ENCODE assay signal across 36 mouse cellular contexts in genomic region chr4:97728520-97728919, GRCm38 (mm10). TPM values are rescaled to one million over a fixed set of nuclear protein-coding genes. Genes with fewer than 3 reads are reported as not detected.
DNase-seq lines count a peak whose midpoint lies in the region; ATAC-seq and TF ChIP-seq lines count a peak whose summit lies in the region.
"Had no signal": no experiment of that assay in that cellular context is flagged by ENCODE, and none has a peak within 500 bp of the region (broad histone marks: within the 10 kb centered on the region; RNA-seq: fewer than 3 reads in every experiment).

No protein-coding gene starts in this region.

- TF ChIP-seq RAD21 in MEL (IDR thresholded peaks at IDR 0.05; ENCODE audit: low read depth, low read length): no peak

- H3K27me3 ChIP-seq in MEL (ENCODE audit: control insufficient read depth in 1 of 2, insufficient read depth in 2 of 2, low read length in 2 of 2): no peaks in the 10 kb centered on the region; a peak in 1 of 4 replicates
- H3K27me3 ChIP-seq in liver, embryonic 12.5 days (replicated peaks): no peaks in the 10 kb centered on the region
- no peaks in the 10 kb centered on the region for H3K27me3 ChIP-seq in liver, postnatal 0 days (ENCODE audit: insufficient read depth, low read length)
- H3K27me3 ChIP-seq: embryonic facial prominence, embryonic 15.5 days; forebrain, embryonic 15.5 days; hindbrain, embryonic 15.5 days; kidney, embryonic 15.5 days; limb, embryonic 13.5 days; neural tube, embryonic 12.5 days had no signal

- no peak overlapping the region for H3K27ac ChIP-seq in MEL (ENCODE audit: control insufficient read depth, low read depth, low read length)
- H3K27ac ChIP-seq in liver, embryonic 12.5 days: no peak overlapping the region
- no peak overlapping the region for H3K27ac ChIP-seq in liver, postnatal 0 days (ENCODE audit: low read depth)
- H3K27ac ChIP-seq in gastrocnemius, adult 2 months: no peak overlapping the region
- H3K27ac ChIP-seq: embryonic facial prominence, embryonic 10.5 days; embryonic facial prominence, embryonic 15.5 days; forebrain, embryonic 15.5 days; heart, embryonic 10.5 days; hindbrain, embryonic 15.5 days; kidney, embryonic 15.5 days; layer of hippocampus, adult 2 months; limb, embryonic 13.5 days; macrophage; neural tube, embryonic 12.5 days; stomach, postnatal 0 days had no signal

- DNase-seq in MEL (ENCODE audit: low read depth, low spot score): peak; percentile 76
- DNase-seq in c-Kit-positive CD71-positive TER-119-negative erythroid progenitor cells, embryonic 14.5 days (ENCODE audit: low read depth): peak; percentile 10
- DNase-seq in liver, postnatal 0 days: no peak
- DNase-seq in gastrocnemius, adult 2 months: no peak
- no peak for DNase-seq in layer of hippocampus, postnatal 36 days
- DNase-seq in Muller cell, postnatal 12 days (ENCODE audit: inconsistent ontology term): no peak
- DNase-seq: adrenal gland, postnatal 25 days; B cell, adult 2 months; cerebellum, adult 2 months; cerebellum, postnatal 14 days; gastrocnemius, postnatal 10 days; kidney, adult 18-20 months; kidney, postnatal 25 days; lung, adult 2 months; lung, postnatal 10 days; right cerebral cortex, postnatal 4 days; thymus, adult 18-20 months; thymus, postnatal 25 days had no signal

- intact Hi-C loops in gastrocnemius, adult 2 months (cut with DNase I): no loop called here

- H3K36me3 ChIP-seq in MEL (ENCODE audit: control insufficient read depth in 1 of 2, insufficient read depth in 2 of 2, low read length in 2 of 2): peaks cover 0 to 12% of the 10 kb centered on the region in 2 experiments; a peak in 2 of 4 replicates
- no peaks in the 10 kb centered on the region for H3K36me3 ChIP-seq in liver, embryonic 12.5 days
- H3K36me3 ChIP-seq in liver, postnatal 0 days (replicated peaks; ENCODE audit: insufficient read depth, low read length): no peaks in the 10 kb centered on the region
- H3K36me3 ChIP-seq: embryonic facial prominence, embryonic 10.5 days; embryonic facial prominence, embryonic 15.5 days; forebrain, embryonic 15.5 days; heart, embryonic 10.5 days; hindbrain, embryonic 15.5 days; kidney, embryonic 15.5 days; limb, embryonic 13.5 days; neural tube, embryonic 12.5 days had no signal

- H3K4me2 ChIP-seq in liver, embryonic 12.5 days: no peak overlapping the region
- H3K4me2 ChIP-seq in liver, postnatal 0 days (ENCODE audit: low read depth, low read length): no peak overlapping the region
- H3K4me2 ChIP-seq: embryonic facial prominence, embryonic 15.5 days; forebrain, embryonic 15.5 days; hindbrain, embryonic 15.5 days; kidney, embryonic 15.5 days; limb, embryonic 13.5 days; midbrain, embryonic 11.5 days; neural tube, embryonic 12.5 days had no signal

- 47% methylated on average over 4 of the region's 4 CpGs for WGBS in liver, embryonic 12.5 days (ENCODE audit: insufficient replicate concordance)
- WGBS in liver, postnatal 0 days (ENCODE audit: insufficient replicate concordance): 63% methylated on average over 4 of the region's 4 CpGs

- TF ChIP-seq EP300 in MEL (IDR thresholded peaks at IDR 0.05; ENCODE audit: low read depth in 1 of 2, low read length in 2 of 2): peak; percentile 81 to 82
- peak; percentile 67 for TF ChIP-seq EP300 in liver, postnatal 0 days (IDR thresholded peaks at IDR 0.05; ENCODE audit: low read depth)

- no peak overlapping the region for H3K9ac ChIP-seq in MEL (ENCODE audit: control insufficient read depth, low read depth, low read length, poor library complexity, severe bottlenecking)
- no peak overlapping the region for H3K9ac ChIP-seq in liver, embryonic 12.5 days
- H3K9ac ChIP-seq in liver, postnatal 0 days (replicated peaks): no peak overlapping the region
- H3K9ac ChIP-seq: embryonic facial prominence, embryonic 15.5 days; forebrain, embryonic 15.5 days; hindbrain, embryonic 15.5 days; kidney, embryonic 15.5 days; limb, embryonic 13.5 days; neural tube, embryonic 12.5 days had no signal

- peak; percentile 84 for ATAC-seq in liver, embryonic 12.5 days
- peak; percentile 48; the same call in 1 of the 2 replicates for ATAC-seq in liver, postnatal 0 days
- ATAC-seq: forebrain, embryonic 15.5 days; inflammation-experienced regulatory T-cells, adult 6 months; midbrain, embryonic 16.5 days had no signal

- H3K4me3 ChIP-seq in MEL (ENCODE audit: control insufficient read depth in 1 of 2, insufficient read depth in 1 of 2, low read depth in 2 of 2, low read length in 2 of 2): no peak overlapping the region
- H3K4me3 ChIP-seq in liver, embryonic 12.5 days: no peak overlapping the region
- H3K4me3 ChIP-seq in liver, postnatal 0 days (ENCODE audit: low read depth, low read length): no peak overlapping the region
- no peak overlapping the region for H3K4me3 ChIP-seq in gastrocnemius, adult 2 months
- H3K4me3 ChIP-seq: embryonic facial prominence, embryonic 10.5 days; embryonic facial prominence, embryonic 15.5 days; forebrain, embryonic 15.5 days; heart, embryonic 10.5 days; hindbrain, embryonic 15.5 days; kidney, embryonic 15.5 days; layer of hippocampus, adult 2 months; limb, embryonic 13.5 days; neural tube, embryonic 12.5 days had no signal

- TF ChIP-seq POLR2A in MEL (IDR thresholded peaks at IDR 0.05; ENCODE audit: control insufficient read depth in 1 of 2, insufficient read depth in 1 of 2, low read depth in 1 of 2, low read length in 2 of 2, poor library complexity in 1 of 2): no peak

- peaks cover 2 to 4% of the 10 kb centered on the region in 2 experiments; a peak in 3 of 4 replicates for H3K4me1 ChIP-seq in MEL (ENCODE audit: control insufficient read depth in 1 of 2, insufficient read depth in 2 of 2, low read length in 2 of 2)
- no peaks in the 10 kb centered on the region for H3K4me1 ChIP-seq in liver, embryonic 12.5 days
- H3K4me1 ChIP-seq in liver, postnatal 0 days (ENCODE audit: insufficient read depth): no peaks in the 10 kb centered on the region
- H3K4me1 ChIP-seq: embryonic facial prominence, embryonic 10.5 days; embryonic facial prominence, embryonic 15.5 days; forebrain, embryonic 15.5 days; heart, embryonic 10.5 days; hindbrain, embryonic 15.5 days; kidney, embryonic 15.5 days; neural tube, embryonic 12.5 days had no signal

- no peak for TF ChIP-seq CTCF in MEL (IDR thresholded peaks at IDR 0.05 in 2 of 3, conservative IDR thresholded peaks at IDR 0.05 in 1 of 3; ENCODE audit: control insufficient read depth in 1 of 3, insufficient read depth in 1 of 3, low read depth in 2 of 3, low read length in 3 of 3, poor library complexity in 1 of 3, severe bottlenecking in 1 of 3)
- TF ChIP-seq CTCF in liver, postnatal 0 days (IDR thresholded peaks at IDR 0.05; ENCODE audit: low read depth): no peak
- TF ChIP-seq CTCF in gastrocnemius, adult 2 months (IDR thresholded peaks at IDR 0.05): no peak

- H3K79me2 ChIP-seq in MEL (ENCODE audit: control insufficient read depth, insufficient read depth, low read length, poor library complexity): no peaks in the 10 kb centered on the region

- H3K9me3 ChIP-seq in MEL (replicated peaks; ENCODE audit: insufficient read depth, low read length): no peaks in the 10 kb centered on the region
- no peaks in the 10 kb centered on the region for H3K9me3 ChIP-seq in liver, embryonic 12.5 days (replicated peaks)
- H3K9me3 ChIP-seq in liver, postnatal 0 days (ENCODE audit: low read length): no peaks in the 10 kb centered on the region
- H3K9me3 ChIP-seq: embryonic facial prominence, embryonic 10.5 days; embryonic facial prominence, embryonic 15.5 days; forebrain, embryonic 15.5 days; heart, embryonic 10.5 days; hindbrain, embryonic 15.5 days; kidney, embryonic 15.5 days; limb, embryonic 13.5 days; neural tube, embryonic 12.5 days had no signal

TF ChIP-seq in MEL, 35 proteins besides CTCF, POLR2A, EP300 and RAD21:
- TF ChIP-seq MAFK (IDR thresholded peaks at IDR 0.05; ENCODE audit: borderline replicate concordance, low read depth, low read length) (peak; percentile 75; the same call in 1 of the 2 replicates), TAL1 (IDR thresholded peaks at IDR 0.05; ENCODE audit: low read length) (peak; percentile 55), GABPA (IDR thresholded peaks at IDR 0.05; ENCODE audit: low read depth, low read length) (peak; percentile 66; the same call in 1 of the 2 replicates), GATA1 (IDR thresholded peaks at IDR 0.05; ENCODE audit: low read depth, low read length) (peak; percentile 73), TCF12 (IDR thresholded peaks at IDR 0.05; ENCODE audit: low read depth, low read length) (peak; percentile 71), MYC (IDR thresholded peaks at IDR 0.05; ENCODE audit: low read depth, low read length) (no peak), ETS1 (IDR thresholded peaks at IDR 0.05; ENCODE audit: low read depth, low read length) (peak; percentile 42; the same call in 1 of the 2 replicates), POLR2AphosphoS5 (IDR thresholded peaks at IDR 0.05; ENCODE audit: borderline replicate concordance, low read depth, low read length) (no peak), USF1 (IDR thresholded peaks at IDR 0.05; ENCODE audit: low read depth, low read length) (no peak)

RNA-seq across cellular contexts. Expression of gene Nfia, which starts 44.0 kb away (rescaled TPM):
- 10.2 and 16.4 TPM in 2 replicates for total RNA-seq in MEL (2012; rRNA removed)
- polyA plus RNA-seq in MEL (2012; ENCODE audit: insufficient read depth in 1 of 2, insufficient read length in 2 of 2, low read depth in 1 of 2, low replicate concordance in 2 of 2, missing spikeins in 1 of 2): 10 to 100 TPM; 13.4 to 20.5 TPM
- polyA plus RNA-seq in liver, embryonic 12.5 days (2016; fragmentation: Nextera tagmentation; extraction: Ambion mirVana): 3.8 and 4.5 TPM in 2 replicates
- polyA plus RNA-seq in liver, postnatal 0 days (2015; fragmentation: Nextera tagmentation; extraction: Ambion mirVana): 9.9 TPM in 2 replicates
- total RNA-seq in gastrocnemius, adult 2 months (2021): 10 to 100 TPM; 57.0 to 57.8 TPM
- 100 to 1,000 TPM; 103 to 121 TPM for total RNA-seq in layer of hippocampus, postnatal 36 days (2021)

RNA-seq across cellular contexts. Expression of gene E130114P18Rik, which starts 49.4 kb away (rescaled TPM):
- total RNA-seq in MEL (2012; rRNA removed): not detected in 2 replicates
- not detected for polyA plus RNA-seq in MEL (2012; ENCODE audit: insufficient read depth in 1 of 2, insufficient read length in 2 of 2, low read depth in 1 of 2, low replicate concordance in 2 of 2, missing spikeins in 1 of 2)
- polyA plus RNA-seq in liver, embryonic 12.5 days (2016; fragmentation: Nextera tagmentation; extraction: Ambion mirVana): 0.23 TPM in 1 of 2 replicates, not detected in the other
- polyA plus RNA-seq in liver, postnatal 0 days (2015; fragmentation: Nextera tagmentation; extraction: Ambion mirVana): not detected in 2 replicates
- not detected for total RNA-seq in gastrocnemius, adult 2 months (2021)
- 1 to 10 TPM; 7.5 to 8.6 TPM for total RNA-seq in layer of hippocampus, postnatal 36 days (2021)
- total RNA-seq: granulocyte monocyte progenitor cell, adult 5-6 weeks; hematopoietic stem cell, adult 5-6 weeks had no signal
- polyA plus RNA-seq: inflammation-experienced regulatory T-cells, adult 6 months; macrophage; spleen, adult 2 months had no signal

Comparison
In these comparisons a context has a peak if more than half of its experiments do, and no peak if none do; other contexts are left out.
1. DNase-seq: peak in MEL (single experiment) and c-Kit-positive CD71-positive TER-119-negative erythroid progenitor cells, embryonic 14.5 days (single experiment); none in liver, postnatal 0 days (single experiment), gastrocnemius, adult 2 months (single experiment), layer of hippocampus, postnatal 36 days (0 of 2) and Muller cell, postnatal 12 days (single experiment).